Mouse (Mus musculus) T-cell, adult 2 months (primary cell): ENCODE measurements around the gene Agap1.

ENCODE experiments used
- DNase-seq: peaks from one replicate; pipeline ENCODE4 v3.0.0; 2022; ENCODE audit warnings: low spot score

The Agap1 gene

GRCm38 (mm10) chr1:89849151-89849860 is 394.7 kb downstream of the Agap1 start:
- DNase-seq: no peak

GRCm38 (mm10) chr1:89849861-89850230 is 395.2 kb downstream of the Agap1 start:
- DNase-seq: no peak

DNA sequence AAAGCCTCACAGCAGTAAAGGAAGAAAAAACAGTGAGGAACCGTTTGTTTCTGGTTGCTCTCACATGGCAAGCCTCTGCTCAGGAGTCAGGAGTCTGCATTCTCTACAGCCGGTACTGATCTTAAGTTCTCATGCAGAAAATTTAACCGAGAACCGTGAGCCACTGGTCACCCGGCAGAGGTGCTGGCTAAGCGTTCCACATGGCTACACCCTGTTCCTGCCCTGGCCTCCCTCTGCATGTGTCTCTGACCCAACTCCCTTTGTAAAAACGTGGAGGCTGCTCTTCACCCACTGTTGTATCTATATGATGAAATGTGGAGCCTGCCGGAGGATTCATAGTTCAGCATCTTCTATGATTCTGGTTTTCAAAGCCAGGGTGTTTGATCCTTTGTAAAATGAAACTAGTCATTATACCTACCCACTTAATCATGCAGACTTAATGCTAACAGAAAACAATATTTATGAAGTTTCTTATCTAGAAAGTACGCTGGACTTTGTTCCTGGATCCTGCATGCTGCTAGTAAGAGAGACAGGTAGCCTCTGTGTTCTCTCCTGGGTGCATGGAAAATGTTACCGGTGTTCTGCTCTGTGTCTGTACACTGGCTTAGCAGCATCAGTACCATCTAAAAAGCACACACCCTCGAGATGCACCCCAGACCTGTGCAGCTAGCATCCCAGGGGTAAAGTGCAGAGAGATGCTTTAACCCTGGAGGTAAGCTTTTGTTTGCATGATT is 396.2 kb downstream of the Agap1 start:
- no peak for DNase-seq

DNA sequence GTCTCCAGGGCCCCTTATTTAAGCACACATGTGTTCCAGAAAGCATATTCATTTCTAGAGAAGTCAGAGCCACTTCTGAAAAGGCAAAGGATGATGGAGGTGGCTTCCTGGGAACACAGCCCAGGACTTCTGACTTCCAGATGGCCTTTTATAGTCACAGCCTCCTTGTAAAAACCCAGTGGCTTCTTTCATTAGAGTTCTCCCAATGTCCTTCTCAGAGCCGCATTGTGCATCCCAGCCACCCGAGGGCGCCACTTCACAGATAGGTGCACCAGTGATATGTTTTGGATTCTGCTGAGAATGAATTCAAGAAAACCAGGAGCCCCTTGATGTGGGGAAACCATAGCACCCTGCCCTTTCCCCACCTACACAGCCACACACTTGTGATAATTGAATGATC is 404.6 kb downstream of the Agap1 start:
- DNase-seq: no peak

DNA sequence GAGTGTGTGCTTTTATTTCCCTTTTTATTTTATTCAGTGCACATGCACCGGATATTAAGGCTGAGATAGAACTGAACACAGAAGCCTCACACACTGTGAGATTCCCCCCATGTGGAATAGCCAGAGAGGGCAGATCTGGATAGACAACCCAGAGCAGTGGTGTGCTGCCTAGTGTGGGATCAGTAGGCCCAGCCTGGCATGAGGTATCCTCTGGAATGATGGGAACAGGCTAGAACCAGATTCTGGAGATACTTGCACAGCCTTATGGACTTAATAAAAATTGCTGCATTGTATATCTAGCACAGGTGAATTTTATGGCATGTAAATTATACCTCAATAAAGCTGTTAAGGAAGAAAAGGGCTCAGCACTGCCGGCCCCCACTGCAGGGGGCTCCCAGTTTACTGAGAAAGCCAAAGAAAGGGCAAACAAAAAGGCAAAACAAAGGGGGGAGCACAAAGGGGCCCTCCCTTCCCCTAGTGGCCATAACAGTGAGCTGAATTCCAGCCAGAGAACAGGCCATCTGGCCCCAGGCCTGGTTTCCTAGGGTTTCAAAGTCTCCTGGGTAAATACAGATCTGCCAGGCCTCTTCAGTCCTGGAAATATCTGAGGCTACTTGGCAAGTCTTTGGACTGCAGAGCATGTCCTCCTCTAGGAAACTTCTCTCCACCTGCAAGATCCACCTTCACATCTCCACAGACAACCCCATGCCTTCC is 405.6 kb downstream of the Agap1 start:
- no peak for DNase-seq

GRCm38 (mm10) chr1:89865787-89866186 is 411.2 kb downstream of the Agap1 start:
- DNase-seq: no peak

DNA sequence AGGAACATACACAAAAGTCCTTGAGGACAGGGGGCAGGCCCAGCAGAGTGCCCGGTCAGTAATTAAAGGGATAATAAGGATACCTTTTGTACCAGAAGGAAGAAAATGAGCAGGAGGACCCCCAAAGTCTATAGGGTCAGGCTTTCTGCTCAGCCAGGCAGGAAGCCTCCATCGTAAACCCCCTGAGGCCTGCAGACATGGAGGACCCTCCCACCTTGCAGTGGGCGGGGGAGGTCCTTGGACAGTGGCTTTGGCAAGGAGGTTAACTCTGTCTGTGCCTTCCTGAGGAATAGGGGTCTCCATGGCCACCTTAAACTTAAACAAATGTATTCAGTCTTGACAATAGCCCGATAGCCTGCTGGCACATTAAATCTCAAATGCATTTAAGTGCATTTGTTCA is 413.2 kb downstream of the Agap1 start:
- DNase-seq: no peak

DNA sequence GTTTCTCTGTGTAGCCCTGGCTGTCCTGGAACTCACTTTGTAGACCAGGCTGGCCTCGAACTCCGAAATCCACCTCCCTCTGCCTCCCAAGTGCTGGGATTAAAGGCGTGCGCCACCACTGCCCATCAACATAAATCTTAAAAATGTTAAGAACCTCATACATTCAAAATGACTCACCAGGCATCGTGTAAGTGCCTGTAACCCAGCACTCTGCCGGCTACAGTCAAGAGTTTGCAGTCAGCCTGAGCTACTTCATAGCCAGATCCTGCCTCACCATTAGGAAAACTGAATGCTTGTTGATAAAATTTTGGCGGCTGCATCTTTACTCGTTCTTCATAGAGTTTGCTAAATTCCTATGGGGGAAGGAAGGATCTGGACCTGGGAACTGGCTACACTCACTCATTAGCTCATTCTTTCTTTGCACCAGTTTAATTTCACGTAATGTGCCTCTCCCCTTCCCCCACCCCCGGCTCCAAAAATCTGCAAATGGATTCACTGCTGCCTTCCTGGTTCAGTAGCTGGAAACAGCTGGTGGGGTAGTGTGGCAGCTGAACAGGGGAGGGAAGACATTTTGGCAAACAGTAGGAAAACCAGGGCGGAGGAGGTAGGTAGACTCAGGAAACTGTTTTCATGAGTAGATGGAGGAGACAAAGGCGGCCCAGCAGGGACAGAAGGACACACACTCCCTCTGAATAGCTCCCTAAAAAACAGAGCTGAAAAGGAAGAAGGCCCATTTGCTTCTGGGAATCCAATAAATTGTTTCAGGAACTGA is 415.7 kb downstream of the Agap1 start:
- no peak for DNase-seq

GRCm38 (mm10) chr1:89870906-89871211 is 416.3 kb downstream of the Agap1 start:
- no peak for DNase-seq

GRCm38 (mm10) chr1:89876346-89877072 is 421.9 kb downstream of the Agap1 start:
- no peak for DNase-seq

- no peak for DNase-seq
Measured at GRCm38 (mm10) chr1:89878496-89878895, 423.9 kb downstream of the Agap1 start.

- DNase-seq: no peak
Measured at GRCm38 (mm10) chr1:89880193-89880592, 425.6 kb downstream of the Agap1 start.

GRCm38 (mm10) chr1:89880834-89881233 is 426.2 kb downstream of the Agap1 start:
- DNase-seq: no peak

GRCm38 (mm10) chr1:89884335-89884734 is 429.7 kb downstream of the Agap1 start:
- DNase-seq: no peak

DNA sequence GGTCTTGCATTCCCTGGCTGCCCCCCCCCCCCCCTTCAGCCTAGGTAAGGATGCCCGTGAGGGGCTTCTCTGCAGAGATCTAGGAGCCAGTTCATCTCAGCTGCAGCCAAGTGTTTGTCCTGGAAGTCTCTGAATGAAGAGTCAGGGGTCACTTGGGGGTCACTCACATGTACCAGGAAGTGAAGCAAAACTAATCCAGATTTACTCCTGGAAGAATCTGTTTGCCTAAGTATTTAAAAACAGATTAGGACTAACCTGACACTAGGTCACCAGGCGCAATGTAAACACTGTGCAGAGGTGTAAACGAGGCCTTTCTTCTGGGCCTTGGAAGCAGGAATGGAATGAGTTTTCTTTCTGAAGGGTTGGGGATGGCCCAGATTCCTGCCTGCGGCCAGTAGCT is 431.1 kb downstream of the Agap1 start:
- DNase-seq: no peak

DNA sequence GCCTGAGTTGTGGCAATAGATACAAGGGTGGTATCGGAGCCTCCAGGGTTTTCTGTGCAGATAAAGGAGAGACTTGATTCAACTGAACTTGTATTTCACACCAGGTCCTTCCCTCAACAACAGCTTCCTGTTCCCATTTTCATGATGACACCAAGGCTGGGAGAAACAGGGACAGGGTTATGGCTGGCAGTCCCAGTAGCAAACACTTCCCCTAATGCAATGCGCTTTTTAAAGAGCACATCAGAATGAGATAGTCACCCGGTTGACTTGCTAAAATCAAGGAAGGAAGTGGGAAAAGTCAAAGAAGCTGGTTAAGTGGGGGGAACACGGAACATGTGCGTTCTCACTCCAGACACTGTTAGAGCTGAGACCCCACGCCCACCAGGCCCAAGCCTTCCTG is 436.8 kb downstream of the Agap1 start:
- DNase-seq: no peak

GRCm38 (mm10) chr1:89892281-89892680 is 437.7 kb downstream of the Agap1 start:
- DNase-seq: no peak

DNA sequence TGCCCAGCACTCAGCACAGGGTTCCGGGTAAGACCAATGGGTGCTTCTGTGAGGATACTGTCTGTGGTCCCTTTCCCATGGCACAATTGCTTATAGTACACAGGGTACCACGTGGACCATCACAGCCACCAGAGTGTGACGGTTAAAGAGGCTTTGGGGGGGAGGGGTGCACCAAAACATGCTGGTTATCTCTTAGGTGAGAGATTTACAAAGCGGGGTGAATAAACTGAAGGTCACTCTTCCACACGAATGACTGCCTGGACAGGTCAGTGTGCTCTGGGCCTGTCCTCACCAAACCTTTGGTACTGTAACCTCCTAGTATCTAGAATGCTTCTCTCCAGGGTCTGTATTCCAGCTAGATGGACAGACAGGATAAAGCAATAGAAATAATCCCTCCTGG is 441.2 kb downstream of the Agap1 start:
- no peak for DNase-seq

- DNase-seq: no peak
Measured at GRCm38 (mm10) chr1:89899036-89899435, 444.4 kb downstream of the Agap1 start.

GRCm38 (mm10) chr1:89899761-89900445 is 445.3 kb downstream of the Agap1 start:
- DNase-seq: no peak

DNA sequence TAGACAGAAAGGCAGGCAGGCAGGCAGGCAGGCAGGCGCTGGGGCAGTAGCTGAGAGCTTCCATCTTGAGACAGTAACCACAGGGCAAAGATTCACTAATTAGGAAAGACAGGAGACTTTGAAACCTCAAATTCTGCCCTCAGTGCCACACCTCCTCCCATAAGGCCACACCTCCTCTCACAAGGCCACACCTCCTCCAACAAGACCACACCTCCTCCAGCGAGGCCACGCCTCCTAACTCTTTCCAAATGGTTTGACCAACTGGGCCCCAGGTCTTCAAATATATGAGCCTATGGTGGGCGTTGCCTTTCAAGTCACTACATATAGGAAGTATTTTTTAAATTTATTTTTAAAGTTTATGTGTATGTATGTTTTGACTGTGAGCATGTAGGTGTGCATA is 446.8 kb downstream of the Agap1 start:
- DNase-seq: no peak
